Mouse (Mus musculus): ENCODE results near the gene Dlgap4.

DNA sequence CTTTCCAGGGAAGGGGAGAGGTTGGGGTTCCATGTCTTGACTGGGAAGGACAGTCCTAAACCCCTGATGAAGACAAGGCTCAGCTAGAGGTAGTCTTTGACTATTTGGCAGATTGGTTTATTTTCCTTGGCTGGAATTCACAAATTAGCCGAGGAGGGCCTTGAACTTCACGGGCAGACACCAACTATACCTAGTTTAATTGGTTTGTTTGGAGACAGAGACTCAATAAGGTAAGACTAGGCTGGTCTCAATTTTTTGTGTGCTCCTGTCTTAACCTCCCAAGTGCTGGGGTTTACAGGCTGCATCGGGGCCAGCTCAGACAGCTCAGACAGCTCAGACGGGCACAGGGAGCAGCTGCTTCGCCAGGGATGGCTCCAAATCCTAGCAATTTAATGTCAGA lies 33.0 kb upstream of the Dlgap4 start:
- no peak for TF ChIP-seq MAFK (IDR thresholded peaks at IDR 0.05; ENCODE audit: insufficient replicate concordance, low read length)
- TF ChIP-seq GABPA (IDR thresholded peaks at IDR 0.05; ENCODE audit: insufficient replicate concordance, low read depth, low read length): no peak
- no peak for TF ChIP-seq EP300 (IDR thresholded peaks at IDR 0.05; ENCODE audit: low read length)
- TF ChIP-seq CTCF (conservative IDR thresholded peaks at IDR 0.05 in 1 of 2, IDR thresholded peaks at IDR 0.05 in 1 of 2; ENCODE audit: low read depth in 2 of 2, low read length in 2 of 2): no peak
- no peak for TF ChIP-seq MYC (IDR thresholded peaks at IDR 0.05; ENCODE audit: low read depth, low read length)
